Mouse (Mus musculus) olfactory bulb, adult 2 months (tissue): ENCODE data around the gene Lims1.

Experiments
- CTCF ChIP-seq: fragments of 200-500 bp; IDR thresholded peaks from 2 replicates; pipeline ENCODE4 v1.5.1; 2012; ENCODE audit warnings: low read depth, mild to moderate bottlenecking, low read length, moderate library complexity; ENCODE audit not compliant: insufficient read depth
- POLR2A ChIP-seq: fragments of 200-500 bp; IDR thresholded peaks from 2 replicates; pipeline ENCODE4 v1.6.1; 2012; ENCODE audit warnings: mild to moderate bottlenecking, low read depth, low read length, moderate library complexity; ENCODE audit not compliant: insufficient read depth

- no peak for TF ChIP-seq CTCF
- TF ChIP-seq POLR2A: no peak
These were observed 47.3 kb downstream of the Lims1 start for GRCm38 (mm10) chr10:58370559-58370958.
